Mouse (Mus musculus) mature B cell (primary cell): ENCODE data around the gene Adap1.
"Not testable (repeated sequence)": the region's sequence is repeated elsewhere in the genome, so short reads cannot be mapped to it uniquely, and the experiment has no call there.

Source experiments
- in situ Hi-C: fragments of 300-500 bp; cut with MboI; formaldehyde crosslinking; loops from 2 replicates; pipeline ENCODE4 v1.14.3; 2019

Gene Adap1

DNA sequence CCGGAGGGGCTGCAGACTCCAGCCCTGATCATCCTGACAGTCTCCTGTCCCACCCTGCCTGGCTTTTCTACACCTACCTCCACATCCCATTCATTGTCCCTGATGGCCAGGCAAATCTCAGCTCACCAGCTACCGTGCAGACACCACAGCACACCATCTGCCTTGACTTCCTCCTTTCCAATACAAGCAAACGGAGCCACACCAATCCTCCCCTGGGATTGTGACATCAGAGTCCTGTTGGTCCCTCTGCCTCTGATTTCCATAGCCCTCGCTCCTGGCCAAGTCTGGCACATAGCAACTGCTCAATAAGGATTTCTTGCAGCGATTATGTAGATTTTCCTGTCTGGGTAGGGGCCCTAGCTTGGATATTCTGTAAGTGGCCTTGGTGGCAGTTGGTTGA lies 25.7 kb upstream of the Adap1 start, which contains the start of gene Cox19:
Gene Cox19 (minus strand): TSS at position 285 of the 400 bp plus-strand sequence.
- in situ Hi-C loops: no loop called here

DNA sequence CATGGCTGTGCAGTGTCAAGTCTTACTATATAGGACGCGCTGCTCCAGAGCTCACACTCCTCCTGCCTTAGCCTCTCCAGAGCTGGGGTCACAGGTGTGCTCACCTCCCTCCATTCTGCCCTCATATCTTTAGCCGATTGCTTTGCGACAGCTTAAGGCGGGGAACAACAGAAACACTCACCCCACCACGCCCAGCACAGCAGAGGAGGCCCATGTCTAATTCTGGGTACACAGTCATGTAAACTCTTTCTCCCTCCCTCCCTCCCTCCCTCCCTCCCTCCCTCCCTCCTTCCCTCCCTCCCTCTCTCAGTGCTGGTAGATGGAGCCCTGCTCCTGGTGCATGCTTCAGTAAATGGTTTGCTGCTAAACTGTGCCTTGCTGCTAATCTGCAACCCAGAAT lies 24.3 kb upstream of the Adap1 start:
- in situ Hi-C loops: no loop called here

DNA sequence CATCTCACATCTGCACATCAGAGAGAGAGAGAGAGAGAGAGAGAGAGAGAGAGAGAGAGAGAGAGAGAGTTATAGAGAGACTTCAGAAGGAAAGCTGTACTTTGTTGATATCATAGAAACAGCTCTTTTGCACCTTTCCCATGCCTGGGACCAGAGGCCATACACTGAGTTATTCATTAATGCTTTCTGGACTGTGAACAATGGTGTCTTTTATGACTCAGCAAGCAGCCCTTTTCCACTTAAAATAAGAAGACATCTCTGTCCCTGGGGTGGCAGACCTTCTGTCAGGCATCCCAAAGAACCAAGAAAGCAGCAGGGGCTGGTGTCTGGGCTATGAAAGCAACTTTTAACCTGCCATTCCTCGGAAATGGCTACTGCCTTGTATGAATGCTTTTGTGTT lies 21.8 kb upstream of the Adap1 start:
- in situ Hi-C loops: no loop called here

DNA sequence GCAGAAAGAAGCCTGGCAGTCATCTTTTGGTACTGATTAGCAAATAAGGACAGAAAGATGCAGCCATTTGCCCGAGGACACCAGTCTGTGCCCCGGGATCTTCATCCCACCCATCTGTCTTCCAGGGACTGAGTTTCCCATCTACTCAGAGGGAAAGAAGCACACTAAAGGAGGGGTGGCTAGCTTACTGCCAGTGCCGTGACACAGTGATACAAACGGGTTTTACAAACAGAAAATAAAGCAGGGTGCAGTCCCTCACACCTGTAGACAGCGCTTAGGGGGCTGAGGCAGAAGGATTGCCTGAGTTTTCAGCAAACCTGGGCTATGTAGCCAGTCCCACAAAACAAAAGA lies 19.9 kb upstream of the Adap1 start:
- in situ Hi-C loops: no loop called here

DNA sequence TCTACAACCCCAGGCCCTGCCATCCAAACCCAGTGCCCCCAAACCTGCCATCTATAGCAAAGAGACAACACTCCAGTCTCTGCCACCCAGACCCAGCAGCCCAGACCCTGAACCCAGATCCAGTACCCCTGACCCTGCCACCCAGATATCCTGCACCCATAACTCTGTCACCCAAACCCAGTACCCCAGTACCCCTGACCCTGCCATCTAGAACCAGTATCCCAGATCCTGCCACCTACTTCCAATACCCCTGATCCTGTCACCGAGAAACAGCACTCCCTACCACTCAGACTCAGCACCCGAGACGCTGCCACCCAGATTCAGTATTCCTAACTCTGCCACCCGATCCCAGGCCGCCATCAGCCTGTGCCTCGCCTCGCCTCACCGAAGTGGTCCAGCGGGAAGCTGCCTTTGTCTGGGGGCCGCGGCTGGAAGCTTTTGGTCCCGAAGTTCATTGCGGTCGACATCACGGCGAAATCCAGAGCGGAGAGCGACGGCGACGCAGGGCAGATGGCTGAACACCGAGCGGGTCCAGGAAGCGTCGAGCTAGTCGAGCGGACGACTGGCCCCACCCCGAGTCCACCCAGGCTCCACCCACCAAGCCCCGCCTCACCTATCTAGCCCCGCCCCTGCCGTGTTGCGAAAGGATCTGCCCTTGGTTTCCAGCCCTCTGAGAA lies 19.4 kb upstream of the Adap1 start:
- in situ Hi-C loops: no loop called here

DNA sequence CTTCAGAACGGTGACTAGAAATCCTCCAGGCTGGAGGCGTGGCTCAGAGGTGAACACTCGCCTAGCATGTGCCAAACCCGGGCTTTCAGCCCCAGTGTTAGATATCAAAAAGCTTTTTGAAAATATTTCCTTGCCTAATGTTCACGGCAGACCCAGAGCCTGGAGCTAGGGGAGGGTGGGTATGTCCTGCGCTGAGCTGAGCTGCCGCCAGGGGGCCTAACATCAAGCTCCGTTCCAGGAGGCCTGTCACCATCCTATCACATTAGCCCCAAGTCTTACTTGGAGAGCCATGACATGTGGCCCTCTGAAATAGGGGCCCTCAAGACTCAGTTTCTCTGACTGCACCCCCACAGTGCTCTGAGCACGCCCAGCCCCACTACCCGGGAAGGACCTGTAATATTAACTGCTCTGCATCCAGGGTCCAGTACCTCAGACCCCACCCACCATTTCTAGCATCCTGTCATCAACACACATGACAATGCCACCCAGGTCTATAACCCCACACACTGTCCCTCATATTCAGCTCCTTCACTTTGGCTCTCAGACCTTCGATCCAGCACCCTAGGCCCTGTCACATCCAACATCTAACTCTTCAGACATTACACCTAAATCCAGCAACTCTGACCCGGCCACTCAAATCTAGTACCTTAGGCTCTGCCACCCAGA lies 18.7 kb upstream of the Adap1 start:
- in situ Hi-C loops: no loop called here

DNA sequence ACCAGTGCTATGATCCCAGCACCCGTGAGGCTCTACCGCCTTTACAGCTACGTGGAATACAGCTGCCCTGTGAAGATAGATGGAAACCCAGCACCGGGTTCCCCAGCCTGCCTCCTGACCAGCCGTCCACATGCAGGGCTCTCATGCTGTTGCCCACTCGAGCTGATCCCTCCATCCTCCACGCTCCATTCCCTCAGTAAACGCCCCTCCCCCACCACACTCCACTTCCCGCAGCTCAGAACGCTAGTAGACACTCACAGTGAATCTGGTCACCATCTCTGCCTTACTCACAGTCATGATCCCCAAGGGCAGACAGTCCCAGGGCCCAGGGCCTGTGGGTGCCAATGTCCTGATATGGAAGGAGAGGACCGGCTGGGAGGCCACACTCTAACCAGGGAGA lies 13.5 kb upstream of the Adap1 start:
- in situ Hi-C loops: no loop called here

DNA sequence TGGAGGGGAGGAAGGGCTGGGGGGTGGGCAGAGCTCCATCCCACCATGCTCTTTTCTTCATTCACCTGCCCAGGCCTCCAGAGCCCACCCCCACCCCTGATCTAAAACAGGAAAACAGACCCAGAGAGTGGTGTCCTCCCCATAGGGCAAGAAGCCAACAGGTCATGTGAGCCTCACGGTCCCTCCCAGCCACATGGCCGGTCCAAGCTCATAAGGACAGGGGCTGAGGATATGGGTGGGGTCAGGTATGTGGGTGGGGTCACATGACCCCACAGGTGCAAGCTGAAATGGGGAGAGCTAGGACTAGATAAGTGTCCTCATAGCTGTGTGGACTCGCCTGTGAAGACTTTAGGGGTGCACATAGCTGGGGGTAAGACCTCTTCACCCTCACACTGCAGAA lies 13.0 kb upstream of the Adap1 start:
- in situ Hi-C loops: no loop called here

DNA sequence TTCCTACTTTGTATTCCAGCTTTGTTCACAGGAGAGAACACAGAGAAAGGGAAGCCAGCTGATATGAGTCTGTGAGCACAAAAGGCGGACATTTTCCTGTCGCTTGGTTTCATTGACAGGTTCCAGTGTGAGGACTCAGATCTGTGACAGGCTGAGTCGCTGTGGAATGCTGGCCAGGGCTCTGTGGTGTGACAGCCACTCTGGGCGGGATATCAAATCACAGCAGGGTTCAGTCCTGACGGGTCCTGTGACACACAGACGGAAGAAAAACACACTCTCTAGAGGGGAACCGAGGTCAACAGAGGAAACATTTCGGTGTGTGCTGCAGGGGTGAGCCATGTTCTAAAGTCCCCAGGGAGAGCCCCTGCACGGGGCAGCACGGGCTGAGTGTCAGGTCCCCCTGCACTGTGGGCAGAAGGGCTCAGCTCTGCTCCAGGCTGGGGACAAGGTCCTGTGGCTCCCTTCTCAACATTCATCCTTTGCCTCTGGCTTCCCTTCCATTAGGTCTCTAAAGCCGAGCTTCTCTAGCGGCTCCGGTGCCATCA lies 12.5 kb upstream of the Adap1 start:
- in situ Hi-C loops: no loop called here

DNA sequence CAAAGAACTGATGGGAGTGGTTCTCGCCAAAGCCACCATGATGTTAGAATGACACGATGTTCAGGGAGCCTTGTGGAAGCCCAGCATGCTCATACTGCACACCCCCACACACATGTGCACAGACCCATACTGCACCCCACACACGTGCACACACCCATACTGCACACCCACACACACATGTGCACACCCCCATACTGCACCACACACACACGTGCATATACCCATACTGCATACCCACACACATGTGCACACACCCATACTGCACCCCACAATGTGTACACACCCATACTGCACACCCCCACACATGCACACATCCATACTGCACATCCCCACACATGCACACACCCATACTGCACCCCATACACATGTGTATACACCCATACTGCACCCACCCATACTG lies 10.2 kb upstream of the Adap1 start:
- in situ Hi-C loops: no loop called here

DNA sequence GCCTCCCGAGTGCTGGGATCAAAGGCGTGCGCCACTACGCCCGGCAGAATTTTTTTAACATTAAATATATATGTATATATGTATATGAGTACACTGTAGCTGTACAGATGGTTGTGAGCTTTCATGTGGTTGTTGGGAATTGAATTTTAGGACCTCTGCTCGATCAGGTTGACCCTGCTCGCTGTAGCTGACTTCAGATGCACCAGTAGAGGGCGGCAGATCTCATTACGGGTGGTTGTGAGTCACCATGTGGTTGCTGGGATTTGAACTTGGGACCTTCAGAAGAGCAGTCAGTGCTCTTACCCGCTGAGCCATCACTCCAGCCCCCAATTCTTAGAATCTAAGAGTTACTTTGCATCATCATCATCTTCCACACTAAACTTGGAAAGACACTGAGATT lies 9.0 kb upstream of the Adap1 start:
- in situ Hi-C loops: not testable (repeated sequence)

DNA sequence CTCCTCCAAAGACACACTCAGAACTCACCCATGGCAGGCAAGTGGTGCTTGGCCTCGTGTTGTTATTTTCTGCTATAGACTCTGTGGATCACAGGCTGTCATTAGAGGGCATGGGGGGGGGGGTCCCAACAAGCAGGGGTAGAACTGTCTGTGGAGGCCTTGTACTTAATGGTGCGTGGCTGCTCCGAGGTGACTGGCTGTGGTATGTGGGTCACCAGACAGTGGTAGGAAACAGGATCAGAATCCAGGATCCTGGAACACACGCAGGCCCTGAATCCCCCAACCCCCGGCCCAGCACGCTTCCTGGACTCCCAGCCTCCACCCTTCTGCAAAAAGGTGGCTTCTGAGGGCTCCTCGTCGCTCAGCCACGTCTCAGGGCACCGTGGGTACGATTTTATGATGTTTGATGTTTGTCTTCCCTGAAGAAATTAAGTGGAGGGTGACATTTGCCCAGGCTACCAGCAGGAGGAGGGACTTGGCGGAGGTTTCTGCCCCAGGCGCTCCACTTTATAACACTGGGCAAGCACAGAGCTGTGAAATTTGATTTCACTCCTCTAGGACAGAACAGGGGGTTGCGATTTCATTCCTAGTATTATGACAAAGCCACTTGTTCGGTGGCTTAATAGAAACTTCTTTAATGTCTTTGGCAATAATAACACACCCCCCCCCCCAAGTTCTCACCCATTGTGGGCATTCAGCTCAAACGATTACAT lies 8.0 kb upstream of the Adap1 start:
- in situ Hi-C loops: no loop called here

DNA sequence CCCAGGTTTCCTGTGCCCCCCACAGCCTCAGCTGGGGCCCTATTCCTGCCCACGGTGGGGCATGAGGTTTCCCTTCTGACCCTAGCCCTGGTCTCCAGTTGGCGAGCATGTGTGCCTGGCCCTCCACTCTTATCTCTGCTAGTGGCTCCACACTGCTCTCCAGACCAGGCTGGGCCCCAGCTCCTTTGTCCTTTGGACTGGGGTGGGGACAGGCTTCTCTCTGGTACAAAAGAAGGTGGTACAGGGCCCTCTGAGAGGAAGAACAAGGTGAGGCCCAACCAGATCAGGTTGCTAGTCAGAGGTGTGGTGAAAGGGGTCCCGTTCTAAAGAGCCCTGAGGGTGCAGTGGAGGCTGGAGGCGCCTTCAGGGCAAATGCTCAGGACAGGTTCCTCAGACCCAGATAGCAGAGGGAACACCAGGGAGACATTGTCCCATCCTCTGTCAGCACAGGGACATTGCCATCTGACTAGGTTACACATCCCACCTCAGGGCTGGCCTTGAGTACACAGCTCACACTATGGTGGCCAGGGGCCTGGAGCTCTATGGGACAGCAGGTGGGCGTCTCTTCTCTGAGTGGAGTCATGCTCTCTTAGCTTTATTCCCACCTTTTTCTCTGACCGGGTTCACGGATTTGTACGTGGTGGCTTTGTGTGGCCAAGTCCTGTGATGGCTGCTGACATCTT lies 7.3 kb upstream of the Adap1 start:
- in situ Hi-C loops: no loop called here

DNA sequence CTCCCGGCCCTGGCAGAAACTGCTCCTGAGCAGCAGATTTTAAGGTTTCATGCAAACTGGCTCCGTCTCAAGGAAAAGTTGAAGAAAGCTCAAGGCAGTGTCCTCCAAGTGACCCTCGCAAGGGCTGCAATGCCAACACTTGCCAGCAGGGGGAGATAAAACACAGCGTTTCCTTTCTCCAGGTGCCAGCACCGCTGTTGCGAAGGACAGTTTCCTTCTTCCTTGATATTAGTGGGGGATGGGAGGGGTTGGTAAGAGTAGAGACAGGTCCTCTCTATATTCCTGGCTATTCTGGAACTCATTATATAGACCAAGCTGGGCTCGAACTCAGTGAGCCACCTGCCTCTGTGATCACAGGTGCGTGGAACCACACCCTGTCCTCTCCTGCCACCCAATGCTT lies 6.3 kb upstream of the Adap1 start:
- in situ Hi-C loops: no loop called here

DNA sequence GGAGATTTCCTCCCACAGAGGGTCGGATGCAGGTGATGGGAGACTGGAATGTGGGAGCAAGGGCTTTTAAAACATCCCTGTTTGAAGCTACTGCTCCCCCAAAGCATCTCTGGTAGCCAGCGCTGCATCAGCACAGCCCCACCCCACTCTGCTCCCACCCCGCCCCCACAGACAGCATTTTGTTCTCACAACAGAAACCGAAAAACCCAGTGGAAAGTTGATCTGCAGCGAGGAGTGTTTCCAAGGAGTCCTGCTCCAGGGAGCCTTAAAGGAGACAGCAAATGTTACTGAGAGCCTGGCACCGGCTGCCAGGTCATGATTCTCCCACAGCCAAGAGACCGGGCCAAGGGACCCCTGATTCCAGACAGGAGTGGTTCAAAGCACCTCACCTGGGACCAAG lies 5.3 kb upstream of the Adap1 start:
- in situ Hi-C loops: no loop called here

DNA sequence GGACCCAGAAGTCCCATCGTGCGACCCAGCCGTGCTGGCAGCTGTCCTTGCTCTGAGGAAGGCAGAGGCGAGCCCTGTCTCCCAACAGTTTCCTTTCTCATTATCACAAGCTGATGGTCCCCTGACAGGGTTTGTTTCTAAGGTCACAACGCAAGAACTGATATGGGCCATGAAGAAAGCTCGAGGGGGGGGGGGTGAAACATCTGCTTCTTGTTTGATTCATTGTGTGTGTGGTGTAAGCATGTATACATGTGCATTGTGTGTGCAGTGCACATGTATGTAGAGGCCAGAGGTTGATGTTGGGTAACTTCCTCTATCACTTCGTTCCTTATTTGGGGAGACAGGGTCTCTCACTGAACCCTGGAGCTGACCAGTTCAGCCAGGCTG lies 2.2 kb upstream of the Adap1 start:
- in situ Hi-C loops: no loop called here

DNA sequence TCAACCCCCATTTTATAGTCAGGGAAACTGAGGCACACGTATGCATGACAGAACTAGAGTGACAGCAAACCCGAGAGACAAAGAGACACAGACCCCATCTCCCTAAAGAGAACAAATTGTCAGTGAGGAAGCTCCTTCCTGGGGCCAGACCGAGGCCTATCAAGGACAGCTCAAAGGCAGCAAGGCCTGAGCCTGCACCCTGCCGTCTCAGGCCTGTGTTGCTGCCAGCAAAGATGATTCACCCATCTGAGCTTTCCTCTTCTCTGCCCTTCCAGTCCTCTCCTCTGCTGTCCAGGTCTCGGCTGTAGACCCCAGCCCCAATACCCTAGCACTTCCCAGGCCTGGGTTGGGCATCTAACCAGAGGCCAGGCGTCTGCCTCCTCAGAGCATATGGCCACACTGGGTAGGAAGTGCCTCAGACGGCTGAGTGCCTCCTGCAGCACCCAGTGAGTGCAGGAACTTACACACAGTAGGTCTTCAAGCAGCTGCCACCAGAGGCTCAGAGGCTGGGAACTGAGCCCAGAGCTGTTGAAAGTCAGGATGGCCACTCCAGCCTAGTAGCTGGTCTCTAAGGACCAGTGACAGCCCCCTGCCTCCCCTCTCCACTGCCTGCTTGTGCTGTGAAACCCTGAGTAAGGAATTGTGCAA lies 1.7 kb upstream of the Adap1 start:
- in situ Hi-C loops: no loop called here

DNA sequence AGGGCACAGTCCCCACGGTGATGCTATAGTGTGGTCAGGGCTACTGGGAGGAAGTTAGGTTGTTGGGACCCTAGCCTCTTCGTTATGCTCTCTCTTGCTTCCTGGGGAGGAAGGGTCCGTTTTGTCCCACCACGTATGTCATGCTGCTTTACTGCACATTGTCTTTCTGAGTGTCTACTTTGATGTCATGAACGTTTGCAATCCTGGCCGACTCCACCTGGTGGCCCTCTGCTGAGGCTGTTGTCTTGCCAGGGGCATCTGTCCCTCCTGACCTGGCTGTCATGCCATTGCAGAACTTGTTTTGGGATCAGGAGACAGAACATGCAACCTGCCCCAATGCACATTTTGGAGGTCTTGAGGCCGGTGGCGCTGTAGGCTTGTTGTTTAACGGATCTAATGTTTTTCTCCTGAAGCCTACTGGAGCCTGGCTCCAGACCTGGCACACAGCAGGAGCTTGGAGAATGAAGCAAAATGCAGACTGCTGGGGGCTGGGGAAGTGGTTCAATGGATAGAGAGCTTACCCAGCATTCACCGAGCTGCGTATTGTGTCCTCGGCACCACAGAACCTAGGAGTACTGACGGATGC lies 782 bp upstream of the Adap1 start:
- in situ Hi-C loops: no loop called here

DNA sequence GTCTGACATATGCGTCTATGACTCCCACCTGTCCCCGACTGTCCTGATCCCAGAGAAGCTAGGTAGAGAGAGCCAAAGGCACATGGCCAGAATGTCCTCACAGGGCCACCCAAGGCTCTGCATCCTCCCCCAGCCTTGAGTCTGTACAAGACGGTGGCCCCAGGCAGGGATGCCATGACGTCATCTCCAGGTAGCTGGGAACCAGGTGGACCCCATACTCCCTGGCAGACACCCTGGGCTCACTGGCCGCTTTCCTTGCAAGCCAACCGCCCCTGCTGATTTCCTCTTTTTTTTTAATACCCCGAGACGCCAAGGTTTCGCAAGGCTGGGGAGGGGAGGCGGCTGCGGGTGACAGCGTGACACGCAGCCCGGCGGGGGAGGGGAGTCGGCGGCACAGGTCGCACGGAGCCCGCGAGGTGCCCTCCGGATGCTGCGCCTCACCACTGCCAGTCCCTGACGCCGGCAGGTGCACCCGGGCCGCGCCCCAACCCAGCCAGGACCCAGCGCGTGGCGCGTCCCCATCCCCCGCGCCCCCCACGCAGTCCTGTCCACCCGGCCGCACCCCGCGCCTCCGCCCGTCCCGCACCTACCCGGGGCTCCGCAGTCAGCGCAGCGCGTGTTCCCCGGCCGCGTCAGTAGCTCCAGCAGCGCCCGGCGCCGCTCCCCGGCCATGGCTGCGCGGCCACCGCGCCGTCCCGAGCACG lies 579 bp downstream of the Adap1 start:
- in situ Hi-C loops: loop anchor here (5.0 kb wide), 1 partner anchor 43 kb away; no protein-coding TSS in a partner anchor

DNA sequence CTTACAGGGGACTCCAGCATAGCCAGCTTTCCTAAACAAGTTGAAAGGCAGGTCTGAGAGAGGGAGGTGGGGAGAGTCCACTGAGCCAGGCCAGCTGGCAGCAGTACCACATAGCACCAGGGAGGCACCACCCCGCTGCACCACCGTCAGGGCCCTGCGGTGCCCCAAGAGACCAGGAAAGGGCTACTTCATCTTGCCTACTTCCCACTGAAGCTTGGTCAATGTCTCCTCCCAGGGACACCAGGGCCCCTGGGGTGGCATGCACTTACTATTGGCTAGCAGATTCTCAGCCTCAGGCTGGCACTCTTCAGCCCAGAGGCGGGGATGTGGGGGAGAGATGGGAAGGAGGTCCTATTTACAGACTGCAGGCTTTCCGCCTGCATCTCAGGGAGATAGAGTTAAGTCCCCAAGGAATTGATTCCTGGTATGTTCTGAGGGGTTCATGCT lies 1.4 kb downstream of the Adap1 start:
- in situ Hi-C loops: loop anchor here (5.0 kb wide), 1 partner anchor 42 kb away; no protein-coding TSS in a partner anchor
